Mouse (Mus musculus): ENCODE results near the gene Adamts18.

DNA sequence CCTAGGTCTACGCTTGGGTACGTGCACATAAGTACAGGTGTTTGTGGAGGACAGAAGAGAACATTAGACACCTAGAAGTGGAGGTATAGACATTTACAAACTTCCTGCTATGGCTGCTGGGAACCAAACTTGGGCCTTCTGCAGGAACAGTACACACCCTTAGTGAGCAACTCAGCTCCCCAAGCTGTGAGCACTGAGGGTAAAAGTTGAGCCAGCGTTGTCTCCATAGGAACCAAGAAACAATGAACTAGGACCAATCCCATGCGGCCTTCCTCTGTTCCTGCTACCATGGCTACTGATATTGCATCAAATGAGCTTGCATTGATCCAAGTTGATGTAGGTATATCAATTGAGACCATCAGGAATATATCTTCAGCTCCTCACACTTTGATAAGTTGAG, 183.5 kb downstream of the Adamts18 start:
- TF ChIP-seq POLR2A (IDR thresholded peaks at IDR 0.05; ENCODE audit: borderline replicate concordance, low read depth, low read length), result no peak
- TF ChIP-seq CTCF (IDR thresholded peaks at IDR 0.05; ENCODE audit: low read depth, low read length), result no peak

All from bone marrow macrophage, adult 2 months (primary cell).